In genomic region chr16:87610556-87611295, GRCm38 (mm10) we compare ENCODE assay signal across 15 mouse cellular contexts. TPM values are rescaled to one million over a fixed set of nuclear protein-coding genes. Genes with fewer than 3 reads are reported as not detected.
DNase-seq lines count a peak whose midpoint lies in the region; ATAC-seq and TF ChIP-seq lines count a peak whose summit lies in the region.
"Had no signal": no experiment of that assay in that cellular context is flagged by ENCODE, and none has a peak within 500 bp of the region (broad histone marks: within the 10 kb centered on the region; RNA-seq: fewer than 3 reads in every experiment).

No protein-coding gene starts in this region.

- no peak for TF ChIP-seq CTCF in lung, embryonic 14.5 days (IDR thresholded peaks at IDR 0.05; ENCODE audit: low read depth)

- H3K4me1 ChIP-seq in heart, embryonic 12.5 days (replicated peaks) = peaks cover 9% of the 10 kb centered on the region; the same call in 1 of the 2 replicates
- H3K4me1 ChIP-seq in lung, embryonic 14.5 days (ENCODE audit: insufficient read depth) = peaks cover 3% of the 10 kb centered on the region; the same call in 1 of the 2 replicates
- 0 out of 2 replicates have a peak, but pooled peaks cover 4% of the 10 kb centered on the region for H3K4me1 ChIP-seq in heart, embryonic 16.5 days (ENCODE audit: control insufficient read depth, insufficient read depth, low read length)
- H3K4me1 ChIP-seq: embryonic facial prominence, embryonic 10.5 days; liver, embryonic 13.5 days; stomach, embryonic 15.5 days had no signal

- H3K36me3 ChIP-seq in heart, embryonic 12.5 days = no peaks in the 10 kb centered on the region
- H3K36me3 ChIP-seq in lung, embryonic 14.5 days (ENCODE audit: insufficient read depth) = no peaks in the 10 kb centered on the region
- H3K36me3 ChIP-seq in heart, embryonic 16.5 days (ENCODE audit: control insufficient read depth, insufficient read depth) = no peaks in the 10 kb centered on the region
- H3K36me3 ChIP-seq: embryonic facial prominence, embryonic 10.5 days; liver, embryonic 13.5 days; stomach, embryonic 15.5 days had no signal

- 74% methylated on average over 21 of the region's 21 CpGs for WGBS in heart, embryonic 12.5 days
- 72% methylated on average over 21 of the region's 21 CpGs for WGBS in lung, embryonic 14.5 days
- WGBS in heart, embryonic 16.5 days = 70% methylated on average over 21 of the region's 21 CpGs

- no peak for DNase-seq in heart, adult 8-10 months (ENCODE audit: low spot score)
- DNase-seq in lung, embryonic 14.5 days = no peak
- DNase-seq in lung, postnatal 10 days = no peak
- peak; percentile 21 for DNase-seq in ES-CJ7 (ENCODE audit: low read depth, low spot score)
- DNase-seq in urinary bladder, postnatal 36 days (ENCODE audit: low spot score in 2 of 2) = no peak
- DNase-seq in gastrocnemius, postnatal 36 days = no peak
- DNase-seq: cerebellum, adult 9-11 months; liver, embryonic 13.5 days; right cerebral cortex, postnatal 4 days had no signal

- no peaks in the 10 kb centered on the region for H3K9me3 ChIP-seq in heart, embryonic 12.5 days (replicated peaks)
- H3K9me3 ChIP-seq in lung, embryonic 14.5 days (ENCODE audit: low read depth, low read length) = no peaks in the 10 kb centered on the region
- no peaks in the 10 kb centered on the region for H3K9me3 ChIP-seq in heart, embryonic 16.5 days (replicated peaks; ENCODE audit: control insufficient read depth, low read length)
- H3K9me3 ChIP-seq: embryonic facial prominence, embryonic 10.5 days; liver, embryonic 13.5 days; stomach, embryonic 15.5 days had no signal

- H3K4me3 ChIP-seq in heart, embryonic 12.5 days = no peak overlapping the region
- no peak overlapping the region for H3K4me3 ChIP-seq in lung, embryonic 14.5 days (ENCODE audit: low read depth, low read length)
- H3K4me3 ChIP-seq in heart, embryonic 16.5 days (ENCODE audit: low read length) = peak overlapping the region; percentile 47
- H3K4me3 ChIP-seq: embryonic facial prominence, embryonic 10.5 days; liver, embryonic 13.5 days; myocyte; stomach, embryonic 15.5 days had no signal

- H3K27me3 ChIP-seq in heart, embryonic 12.5 days (replicated peaks) = no peaks in the 10 kb centered on the region
- H3K27me3 ChIP-seq in lung, embryonic 14.5 days (ENCODE audit: insufficient read depth, low read length) = no peaks in the 10 kb centered on the region
- no peaks in the 10 kb centered on the region for H3K27me3 ChIP-seq in heart, embryonic 16.5 days (ENCODE audit: control insufficient read depth, insufficient read depth, low read length)
- H3K27me3 ChIP-seq: liver, embryonic 13.5 days; stomach, embryonic 15.5 days had no signal

- intact Hi-C loops in gastrocnemius, postnatal 36 days (cut with DNase I) = no loop called here

- H3K27ac ChIP-seq in heart, embryonic 12.5 days (ENCODE audit: poor library complexity, severe bottlenecking) = no peak overlapping the region
- no peak overlapping the region for H3K27ac ChIP-seq in lung, embryonic 14.5 days (ENCODE audit: low read depth)
- H3K27ac ChIP-seq in heart, embryonic 16.5 days (ENCODE audit: low read length) = no peak overlapping the region
- H3K27ac ChIP-seq: embryonic facial prominence, embryonic 10.5 days; liver, embryonic 13.5 days; stomach, embryonic 15.5 days had no signal

- H3K4me2 ChIP-seq in heart, embryonic 12.5 days = peak overlapping the region; percentile 56
- H3K4me2 ChIP-seq in lung, embryonic 14.5 days = peak overlapping the region; percentile 3; the same call in 1 of the 2 replicates
- peak overlapping the region; percentile 75 for H3K4me2 ChIP-seq in heart, embryonic 16.5 days (ENCODE audit: low read depth, low read length)
- H3K4me2 ChIP-seq: stomach, embryonic 15.5 days had no signal

- H3K9ac ChIP-seq in heart, embryonic 12.5 days = no peak overlapping the region
- H3K9ac ChIP-seq in lung, embryonic 14.5 days = no peak overlapping the region
- peak overlapping the region; percentile 30; the same call in 1 of the 2 replicates for H3K9ac ChIP-seq in heart, embryonic 16.5 days (ENCODE audit: low read length)
- H3K9ac ChIP-seq: liver, embryonic 13.5 days; stomach, embryonic 15.5 days had no signal

- ATAC-seq in heart, embryonic 12.5 days (ENCODE audit: insufficient number of reproducible peaks, low FRiP score) = no peak
- no peak for ATAC-seq in lung, embryonic 14.5 days (ENCODE audit: insufficient read depth)
- no peak for ATAC-seq in heart, embryonic 16.5 days (replicated peaks; ENCODE audit: extremely low read depth, insufficient read depth, low FRiP score)

RNA-seq across cellular contexts. Expression of gene Map3k7cl, which starts 57.6 kb away (rescaled TPM):
- polyA plus RNA-seq in heart, embryonic 12.5 days (2016; fragmentation: Nextera tagmentation; extraction: Ambion mirVana) = 0.13 TPM in 1 of 2 replicates, not detected in the other
- total RNA-seq in heart, adult 8-10 months (2022) = 1 to 10 TPM; 1.1 to 2.2 (median 1.5) TPM
- 0.21 and 0.32 TPM in 2 replicates for polyA plus RNA-seq in lung, embryonic 14.5 days (2014; fragmentation: Nextera tagmentation; extraction: Ambion mirVana)
- 0.30 and 0.86 TPM in 2 replicates for polyA plus RNA-seq in heart, embryonic 16.5 days (2015; fragmentation: Nextera tagmentation; extraction: Ambion mirVana)
- 10 to 100 TPM in 1 of 2 experiments, 1 to 10 TPM in 1; 7.7 to 13.4 TPM for total RNA-seq in gastrocnemius, postnatal 36 days (2021)
- total RNA-seq: hematopoietic stem cell, adult 5-6 weeks had no signal
- polyA plus RNA-seq: embryonic facial prominence, embryonic 10.5 days; liver, embryonic 13.5 days had no signal

Comparison
In these comparisons a context has a peak if more than half of its experiments do, and no peak if none do; other contexts are left out.
1. H3K4me2 ChIP-seq: peak in every context shown above with its lines; median percentile 75 in heart, embryonic 16.5 days; 56 in heart, embryonic 12.5 days; 3 in lung, embryonic 14.5 days.